Mouse (Mus musculus) spleen, adult 12 weeks (tissue): Measurements from ENCODE around the gene Rbm47.
"Not testable (repeated sequence)": the region's sequence is repeated elsewhere in the genome, so short reads cannot be mapped to it uniquely, and the experiment has no call there.

Experiments
- DNase-seq: peaks from one replicate; pipeline ENCODE4 v3.0.0; 2022; ENCODE audit warnings: low spot score

Rbm47 gene

DNA sequence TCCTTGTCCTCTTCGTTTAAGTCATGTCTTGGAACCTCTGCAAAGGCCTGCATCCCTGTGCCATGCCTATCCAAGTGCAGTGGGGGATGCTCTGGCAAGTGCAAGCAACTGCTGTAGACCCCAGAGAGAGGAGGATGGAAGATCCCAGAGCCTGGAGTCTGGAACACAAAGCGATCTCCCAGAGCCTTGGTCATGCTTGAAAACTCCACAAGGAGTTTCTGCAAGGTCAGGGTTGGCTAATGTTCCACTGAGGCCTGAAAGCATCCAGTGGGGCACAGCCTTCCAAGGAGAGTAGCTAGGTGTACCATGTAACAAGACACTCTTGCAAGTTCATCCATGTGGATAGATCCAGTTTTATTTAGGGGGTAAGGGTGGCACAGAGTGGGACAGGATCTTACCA is 158.5 kb downstream of the Rbm47 start:
- DNase-seq: no peak

GRCm38 (mm10) chr5:66013999-66014398 is 158.9 kb downstream of the Rbm47 start:
- no peak for DNase-seq

DNA sequence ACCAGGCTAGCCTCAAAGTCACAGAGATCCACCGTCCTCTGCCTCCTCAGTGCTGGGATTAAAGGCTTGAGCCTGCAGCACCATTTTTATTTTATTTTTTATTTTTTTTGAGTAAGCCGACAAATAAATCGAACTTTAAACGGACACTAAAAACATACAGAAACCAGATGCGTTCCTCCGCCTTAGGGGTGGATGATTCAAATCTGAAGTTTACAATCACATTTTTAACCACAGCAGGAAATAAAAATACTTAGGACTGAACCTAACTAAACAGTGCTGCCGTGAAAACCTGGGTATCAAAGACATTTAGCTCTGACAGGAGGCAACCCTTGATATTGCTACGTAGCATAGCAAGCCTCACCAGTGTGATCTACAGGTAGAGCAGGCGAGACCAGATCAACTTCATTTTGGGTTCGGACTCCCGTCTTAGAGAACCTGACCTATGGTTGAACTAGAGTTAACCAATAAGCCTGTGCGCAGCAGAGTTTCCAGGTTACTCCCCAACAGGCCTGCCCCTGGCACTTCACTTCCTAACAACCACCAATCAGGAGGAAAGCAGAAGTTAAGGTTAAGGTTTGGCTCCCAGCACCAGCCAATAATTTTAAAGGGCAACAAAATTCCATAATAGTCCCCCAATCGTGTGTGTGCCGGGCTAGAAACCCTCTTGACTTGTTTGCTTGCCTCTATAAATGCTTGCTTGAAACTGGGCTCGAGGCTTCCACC is 164.5 kb downstream of the Rbm47 start:
- no peak for DNase-seq

- DNase-seq: no peak
Observed at GRCm38 (mm10) chr5:66005041-66005678, 167.8 kb downstream of the Rbm47 start.

DNA sequence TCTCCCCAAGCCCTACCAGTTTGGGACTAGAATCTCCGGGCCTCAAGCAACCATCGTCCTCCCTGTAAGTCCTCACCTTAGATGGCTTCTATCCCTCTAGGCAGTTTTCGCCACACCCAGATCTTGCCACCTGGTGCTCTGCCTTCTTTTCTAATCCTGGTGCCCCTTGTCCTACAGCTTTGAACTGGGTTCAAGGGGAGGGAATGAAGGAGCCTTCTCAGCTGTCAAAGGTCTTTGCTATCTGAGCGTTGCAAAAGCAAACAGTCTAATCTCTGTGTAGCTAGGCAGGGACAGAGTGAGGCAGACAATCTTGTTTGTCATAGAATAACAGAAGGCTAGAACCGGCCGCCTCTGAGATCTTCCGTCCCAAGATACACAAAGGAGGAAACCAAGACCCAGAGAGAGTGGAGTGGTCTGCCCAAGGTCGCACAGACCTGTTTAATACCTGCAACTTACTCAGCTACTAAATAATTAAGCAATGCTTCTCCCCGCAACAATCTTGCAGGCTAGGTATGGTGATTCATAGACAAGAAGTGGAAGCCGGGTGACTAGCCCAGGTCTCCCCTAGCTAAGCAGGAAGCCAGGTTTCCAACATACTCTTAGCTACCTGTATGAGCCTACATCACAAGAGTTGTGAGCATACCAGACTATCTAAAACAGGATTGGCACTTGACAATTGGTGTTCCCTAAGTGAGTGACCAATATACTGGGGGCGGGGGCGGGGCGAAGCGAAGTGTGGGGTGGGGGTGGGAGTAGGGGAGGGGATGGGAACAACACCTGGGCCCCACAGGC is 168.6 kb downstream of the Rbm47 start, which contains the start of gene 9130230L23Rik:
Gene 9130230L23Rik, minus strand, starts transcription at position 152 of the 792 bp plus-strand sequence.
- no peak for DNase-seq

- no peak for DNase-seq
Observed at GRCm38 (mm10) chr5:66001232-66001631, 171.7 kb downstream of the Rbm47 start.

DNA sequence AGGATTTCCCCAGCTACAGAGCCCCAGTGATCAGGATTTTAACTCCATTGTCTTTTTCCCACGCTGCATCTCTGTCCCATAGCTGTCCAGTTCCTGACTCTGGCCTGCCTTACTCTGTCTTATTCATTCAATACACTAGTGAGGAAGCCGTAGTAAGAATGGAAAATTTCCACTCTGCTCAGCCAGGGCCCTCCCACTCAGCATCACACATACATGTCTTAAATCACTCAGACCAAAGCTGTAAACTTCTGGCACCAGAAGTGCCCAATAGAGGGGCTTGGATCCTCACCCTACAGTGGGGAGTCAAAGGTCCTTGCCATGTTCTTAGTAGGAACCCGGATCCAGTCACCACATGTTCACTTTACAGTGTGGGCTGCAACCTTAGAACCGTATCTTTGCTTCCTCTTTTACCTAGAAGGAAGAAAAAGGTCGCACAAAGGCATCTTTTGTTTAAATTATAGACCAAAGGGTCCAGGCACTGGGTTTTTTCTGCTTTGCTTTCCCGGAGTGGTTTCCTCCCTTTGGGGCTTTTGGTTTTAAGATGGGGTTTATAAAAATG is 172.3 kb downstream of the Rbm47 start:
- no peak for DNase-seq

GRCm38 (mm10) chr5:66000074-66000473 is 172.8 kb downstream of the Rbm47 start:
- DNase-seq: no peak

GRCm38 (mm10) chr5:65999106-65999505 is 173.8 kb downstream of the Rbm47 start:
- DNase-seq: no peak

DNA sequence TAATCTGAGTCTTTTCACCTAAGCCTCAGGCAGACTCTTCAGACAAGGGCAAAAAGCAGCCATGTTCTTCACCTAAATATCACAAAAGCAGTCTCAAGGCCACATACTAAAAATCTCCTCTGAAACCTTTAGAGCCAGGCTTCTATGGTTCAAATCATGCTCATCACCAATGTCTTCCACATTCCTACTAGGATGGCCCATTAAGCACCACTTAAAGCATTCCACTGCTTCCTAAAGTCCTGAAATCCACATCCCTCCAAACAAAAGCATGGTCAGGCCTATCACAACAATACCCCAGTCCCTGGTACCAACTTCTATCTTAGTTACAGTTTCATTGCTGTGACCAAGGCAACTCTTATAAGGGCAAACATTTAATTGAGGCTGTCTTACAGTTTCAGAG is 175.1 kb downstream of the Rbm47 start:
- DNase-seq: no peak

- DNase-seq: no peak
Observed at GRCm38 (mm10) chr5:65994643-65995042, 178.3 kb downstream of the Rbm47 start.

GRCm38 (mm10) chr5:65991191-65991590 is 181.7 kb downstream of the Rbm47 start:
- no peak for DNase-seq

DNA sequence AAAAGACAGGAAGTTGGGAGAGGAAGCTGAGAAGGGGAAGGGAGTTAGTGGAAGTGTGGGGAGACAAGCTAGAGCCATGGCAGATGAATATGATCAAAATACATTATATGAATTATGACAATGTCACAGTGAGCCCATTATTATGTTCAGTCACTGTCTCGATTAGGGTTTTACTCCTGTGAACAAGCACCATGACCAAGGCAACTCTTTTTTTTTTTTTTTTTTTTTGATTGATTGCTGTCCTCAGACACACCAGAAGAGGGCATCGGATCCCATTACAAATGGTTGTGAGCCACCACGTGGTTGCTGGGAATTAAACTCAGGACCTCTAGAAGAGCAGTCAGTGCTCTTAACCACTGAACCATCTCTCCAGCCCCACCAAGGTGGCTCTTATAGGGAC is 185.9 kb downstream of the Rbm47 start:
- not testable (repeated sequence) for DNase-seq

DNA sequence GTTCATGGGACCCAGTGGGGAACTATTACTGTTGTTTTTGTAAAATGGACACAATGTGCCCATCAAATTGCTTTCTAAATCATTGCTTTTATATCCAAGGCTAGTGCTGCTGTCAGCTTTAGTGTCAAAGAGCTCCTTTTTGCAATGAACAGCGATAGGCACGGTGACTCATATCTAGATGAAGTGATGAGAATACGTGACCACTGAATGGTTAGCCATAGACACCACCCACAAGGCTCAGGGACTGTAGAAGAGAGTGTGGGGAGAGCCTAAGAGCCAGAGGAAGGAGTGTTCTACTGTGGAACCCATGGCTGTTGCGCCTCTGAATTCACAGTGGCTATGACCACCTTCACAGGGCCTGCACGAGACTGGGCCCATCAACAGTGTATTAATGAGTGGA is 186.5 kb downstream of the Rbm47 start:
- no peak for DNase-seq

GRCm38 (mm10) chr5:65975731-65976130 is 197.2 kb downstream of the Rbm47 start:
- no peak for DNase-seq

- no peak for DNase-seq
Observed at GRCm38 (mm10) chr5:65973189-65973588, 199.7 kb downstream of the Rbm47 start.

DNA sequence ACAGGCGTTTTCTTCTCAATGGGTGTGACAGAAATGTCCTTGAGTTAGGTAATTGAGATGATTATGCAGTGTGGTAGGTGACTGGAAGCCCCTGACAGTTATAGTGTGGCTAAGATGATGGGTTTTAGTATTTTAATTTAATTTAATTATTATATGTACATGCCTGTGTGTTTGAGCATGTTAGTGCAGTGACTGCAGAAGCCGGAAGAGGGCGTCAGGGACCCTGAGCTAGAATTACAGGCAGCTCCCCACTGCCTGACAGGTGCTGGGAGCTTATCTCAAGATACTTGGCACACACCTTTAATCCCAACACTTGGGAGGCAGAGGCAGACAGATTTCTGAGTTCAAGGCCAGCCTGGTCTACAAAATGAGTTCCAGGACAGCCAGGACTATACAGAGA is 204.9 kb downstream of the Rbm47 start:
- DNase-seq: no peak

- no peak for DNase-seq
Observed at GRCm38 (mm10) chr5:65967091-65967490, 205.8 kb downstream of the Rbm47 start.
